Mouse (Mus musculus): ENCODE data around the gene Polrmt. TPM values are rescaled to one million over a fixed set of nuclear protein-coding genes. Genes with fewer than 3 reads are reported as not detected.

The Polrmt gene
- total RNA-seq (2023): 10 to 100 TPM; 12.2 to 14.2 TPM

DNA sequence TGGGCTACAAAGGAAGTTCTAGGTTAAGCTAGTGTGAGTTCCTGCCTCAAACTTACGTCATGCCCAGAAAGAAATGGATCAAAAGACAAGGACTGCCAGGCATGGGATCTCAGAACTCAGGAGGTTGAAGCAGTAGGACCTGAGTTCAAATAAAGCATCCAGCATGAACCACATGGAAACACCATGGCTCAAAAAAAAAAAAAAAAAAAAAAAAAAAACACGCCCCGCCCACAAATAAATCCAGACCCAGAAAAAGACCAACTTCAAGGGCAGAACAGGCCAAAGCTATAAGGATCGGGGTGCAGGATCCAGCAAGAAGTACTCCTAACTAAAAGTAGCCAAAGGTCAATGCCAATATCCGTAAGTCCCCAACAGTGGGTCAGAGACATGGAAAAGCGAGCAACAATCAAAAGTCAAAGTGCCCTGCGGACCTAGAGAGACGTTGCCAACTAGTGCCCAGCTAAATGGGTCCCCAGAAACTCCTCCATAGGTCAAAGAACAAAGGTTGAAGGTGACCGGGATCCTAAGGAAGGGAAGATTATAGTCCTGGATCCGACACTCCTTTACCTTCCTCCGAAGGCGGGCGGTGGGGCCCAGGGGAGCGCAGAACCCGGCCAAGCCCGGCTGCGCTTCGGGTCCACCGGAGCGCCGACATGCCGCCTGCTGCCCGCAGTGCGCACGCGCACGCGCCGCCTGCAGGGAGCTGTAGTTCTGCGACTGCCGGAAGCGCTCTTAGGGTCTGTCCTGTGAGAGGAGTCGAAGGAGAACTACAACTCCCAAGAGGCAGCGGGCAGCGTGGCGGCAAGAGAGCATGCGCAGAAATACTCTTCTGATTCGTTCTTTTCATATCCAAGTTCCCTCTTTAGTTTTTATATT is at the start of gene Polrmt:
TSS of gene Polrmt (minus strand) at position 684 of the 876 bp plus-strand sequence.

DNA sequence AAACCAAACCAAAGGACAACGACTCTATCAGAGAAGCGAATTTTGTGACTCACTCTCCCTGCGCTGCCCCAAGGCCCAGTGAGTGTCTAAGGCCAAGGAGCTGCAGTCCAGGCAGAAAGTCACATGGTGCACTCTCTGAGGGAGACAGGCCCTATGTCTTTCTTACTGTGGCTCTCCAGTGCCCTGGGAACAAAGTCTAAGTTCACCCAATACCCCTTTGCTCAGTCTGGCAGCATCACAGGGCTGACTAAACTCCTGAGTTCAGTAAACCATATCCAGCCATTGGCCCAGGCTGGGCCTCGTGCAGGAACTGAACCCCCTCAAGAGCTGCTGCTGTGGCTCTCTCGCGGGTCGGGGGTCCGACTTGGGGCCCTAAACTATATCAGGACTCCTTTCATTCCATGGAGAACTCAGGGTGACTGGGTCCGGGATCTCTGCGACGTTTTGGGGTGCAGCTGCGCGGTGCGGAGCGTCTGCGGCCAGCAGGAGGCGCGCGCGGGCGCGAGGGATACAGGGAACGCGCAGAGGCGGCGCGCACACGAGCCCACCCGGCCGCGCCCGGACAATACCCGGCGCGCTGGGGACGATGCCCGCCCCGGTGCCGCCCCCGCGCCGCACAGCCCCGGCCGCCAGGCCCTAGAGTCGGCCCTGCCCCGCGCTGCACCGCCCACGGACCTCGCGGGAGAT is 46.8 kb upstream of the Polrmt start, which contains the start of gene Palm:
TSS of gene Palm (plus strand) at position 522 of the 687 bp plus-strand sequence.

DNA sequence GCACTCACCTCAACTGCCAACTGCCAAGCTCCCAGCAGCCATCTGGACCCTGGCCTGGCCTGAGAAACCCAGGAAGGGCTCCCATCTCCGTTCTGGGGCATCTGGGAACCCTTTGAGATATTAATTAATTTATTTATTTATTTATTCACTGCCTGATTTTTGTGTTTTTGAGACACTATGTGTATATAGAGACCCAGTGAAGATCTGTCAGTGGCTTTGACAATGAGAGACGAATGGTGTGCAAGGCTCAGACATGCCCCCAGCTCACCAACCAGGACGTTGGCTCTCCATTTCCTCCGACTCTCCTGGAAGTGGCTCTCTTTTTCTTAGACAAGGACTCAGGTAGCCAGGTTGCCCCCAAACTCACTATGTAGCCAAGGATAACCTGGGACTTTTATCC is 44.5 kb upstream of the Polrmt start, which contains the start of gene Prss57:
TSS of gene Prss57 (minus strand) at position 101 of the 400 bp plus-strand sequence.

DNA sequence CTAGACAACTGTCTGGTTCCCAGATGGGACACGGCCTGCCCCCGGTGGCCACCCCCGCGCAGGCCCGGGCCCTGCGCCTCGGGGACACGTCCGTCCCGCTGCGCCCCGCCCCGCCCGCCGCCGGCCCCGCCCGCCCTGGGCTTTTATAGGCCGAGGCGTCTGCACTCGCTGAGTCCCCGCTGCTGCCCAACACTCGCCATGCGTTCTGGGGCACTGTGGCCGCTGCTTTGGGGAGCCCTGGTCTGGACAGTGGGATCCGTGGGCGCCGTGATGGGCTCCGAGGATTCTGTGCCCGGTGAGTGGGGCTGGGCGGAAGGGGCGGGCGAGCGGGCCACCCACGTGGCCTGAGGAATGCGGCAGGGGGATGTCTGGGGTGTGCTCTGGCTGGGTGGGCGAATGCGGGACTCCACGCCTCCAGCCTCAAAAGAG is 30.7 kb upstream of the Polrmt start, which contains the start of gene Fstl3:
TSS of gene Fstl3 (plus strand) at position 170 of the 429 bp plus-strand sequence.

DNA sequence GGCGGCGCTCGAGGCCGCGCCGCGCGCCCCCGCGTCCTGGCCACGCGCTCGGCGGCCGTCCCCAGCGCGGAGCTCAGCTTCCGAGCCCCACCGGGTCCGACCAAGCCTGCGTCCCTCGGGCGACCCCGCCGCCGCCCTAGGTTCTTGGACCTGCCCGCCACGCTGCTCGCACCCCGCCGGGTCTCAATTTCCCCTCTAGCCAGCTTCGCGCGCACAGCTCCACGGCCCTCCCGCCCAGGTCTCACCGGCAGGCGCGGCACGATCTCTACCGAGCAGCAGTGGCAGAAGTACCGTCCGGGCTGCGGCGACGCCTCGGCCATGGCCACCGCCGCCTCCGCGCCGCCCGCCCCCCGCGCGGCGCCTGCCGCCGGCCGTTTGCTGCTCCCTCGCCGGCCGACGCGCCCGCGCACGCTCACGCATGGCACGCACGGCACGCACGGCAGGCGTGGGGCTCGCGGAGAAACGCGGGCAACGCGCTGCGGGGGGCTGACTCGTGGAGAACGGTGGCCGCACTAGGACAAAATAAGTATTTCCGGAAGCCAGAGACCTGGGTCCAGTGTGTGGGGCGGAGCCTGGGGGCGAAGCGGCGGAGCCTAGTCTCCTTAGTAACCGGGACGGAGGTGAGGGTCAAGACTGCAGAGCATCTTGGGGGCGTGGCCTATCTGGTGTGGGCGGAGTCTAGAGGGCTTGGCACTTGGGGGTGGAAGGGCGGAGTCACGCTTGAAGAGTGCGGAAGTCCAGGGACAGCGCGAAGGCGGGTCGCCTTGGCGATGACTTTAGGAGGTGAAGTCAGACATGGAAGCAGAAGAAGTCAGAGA is 20.3 kb upstream of the Polrmt start, which contains the start of gene Rnf126:
TSS of gene Rnf126 (minus strand) at position 445 of the 818 bp plus-strand sequence.

DNA sequence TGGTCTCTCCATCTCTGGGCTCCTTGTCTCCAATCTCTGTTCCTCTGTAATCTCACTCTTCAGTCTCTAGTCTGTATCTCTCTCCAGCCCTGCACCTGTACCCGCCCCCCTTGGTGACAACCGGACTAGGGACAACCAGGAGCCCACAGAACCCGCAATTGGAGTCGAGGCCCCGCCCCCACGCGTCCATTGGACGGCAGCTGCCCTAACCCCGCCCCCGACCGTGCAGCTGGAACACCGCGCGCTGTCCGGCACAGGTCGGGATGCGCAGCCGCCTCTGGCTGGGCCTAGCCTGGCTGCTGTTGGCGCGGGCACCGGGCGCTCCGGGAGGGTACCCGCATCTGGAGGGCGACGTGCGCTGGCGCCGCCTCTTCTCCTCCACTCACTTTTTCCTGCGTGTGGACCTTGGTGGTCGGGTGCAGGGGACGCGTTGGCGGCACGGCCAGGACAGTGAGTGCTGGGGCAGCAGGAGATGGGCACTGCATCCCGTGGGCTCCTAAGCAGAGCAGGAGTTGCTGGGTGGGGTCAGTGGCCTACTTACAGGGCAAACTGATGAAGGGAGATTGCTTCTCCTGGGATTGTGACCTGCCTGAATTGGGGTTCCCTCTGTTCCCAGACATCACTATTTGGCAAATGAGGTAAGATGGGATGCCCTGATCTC is 8.6 kb upstream of the Polrmt start, which contains the start of gene Fgf22:
TSS of gene Fgf22 (plus strand) at position 221 of the 661 bp plus-strand sequence.

DNA sequence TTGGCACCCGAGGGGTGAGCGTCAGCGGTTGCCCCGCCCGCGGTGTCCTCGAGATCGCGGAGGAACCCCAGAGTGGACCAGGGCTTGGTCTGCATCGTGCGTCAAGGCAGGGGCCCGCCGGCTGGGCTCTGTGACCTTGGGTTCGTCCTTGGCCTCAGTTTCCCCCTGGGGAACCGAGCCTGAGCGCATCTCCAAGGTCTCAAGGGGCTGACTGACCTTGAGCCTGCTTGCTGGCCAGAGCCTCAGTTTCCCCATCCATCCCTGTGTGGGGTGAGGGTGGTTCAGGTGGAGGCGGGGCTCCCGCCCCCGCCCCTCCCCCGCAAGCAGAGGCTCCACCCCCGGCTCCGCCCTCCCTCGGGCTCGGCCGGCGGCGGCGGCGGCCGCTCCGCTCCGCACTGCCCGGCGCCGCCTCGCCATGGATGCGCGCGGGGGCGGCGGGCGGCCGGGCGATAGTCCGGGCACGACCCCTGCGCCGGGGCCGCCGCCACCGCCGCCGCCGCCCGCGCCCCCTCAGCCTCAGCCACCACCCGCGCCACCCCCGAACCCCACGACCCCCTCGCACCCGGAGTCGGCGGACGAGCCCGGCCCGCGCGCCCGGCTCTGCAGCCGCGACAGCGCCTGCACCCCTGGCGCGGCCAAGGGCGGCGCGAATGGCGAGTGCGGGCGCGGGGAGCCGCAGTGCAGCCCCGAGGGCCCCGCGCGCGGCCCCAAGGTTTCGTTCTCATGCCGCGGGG is 30.0 kb downstream of the Polrmt start, which contains the start of gene Hcn2:
TSS of gene Hcn2 (plus strand) at position 381 of the 734 bp plus-strand sequence.

DNA sequence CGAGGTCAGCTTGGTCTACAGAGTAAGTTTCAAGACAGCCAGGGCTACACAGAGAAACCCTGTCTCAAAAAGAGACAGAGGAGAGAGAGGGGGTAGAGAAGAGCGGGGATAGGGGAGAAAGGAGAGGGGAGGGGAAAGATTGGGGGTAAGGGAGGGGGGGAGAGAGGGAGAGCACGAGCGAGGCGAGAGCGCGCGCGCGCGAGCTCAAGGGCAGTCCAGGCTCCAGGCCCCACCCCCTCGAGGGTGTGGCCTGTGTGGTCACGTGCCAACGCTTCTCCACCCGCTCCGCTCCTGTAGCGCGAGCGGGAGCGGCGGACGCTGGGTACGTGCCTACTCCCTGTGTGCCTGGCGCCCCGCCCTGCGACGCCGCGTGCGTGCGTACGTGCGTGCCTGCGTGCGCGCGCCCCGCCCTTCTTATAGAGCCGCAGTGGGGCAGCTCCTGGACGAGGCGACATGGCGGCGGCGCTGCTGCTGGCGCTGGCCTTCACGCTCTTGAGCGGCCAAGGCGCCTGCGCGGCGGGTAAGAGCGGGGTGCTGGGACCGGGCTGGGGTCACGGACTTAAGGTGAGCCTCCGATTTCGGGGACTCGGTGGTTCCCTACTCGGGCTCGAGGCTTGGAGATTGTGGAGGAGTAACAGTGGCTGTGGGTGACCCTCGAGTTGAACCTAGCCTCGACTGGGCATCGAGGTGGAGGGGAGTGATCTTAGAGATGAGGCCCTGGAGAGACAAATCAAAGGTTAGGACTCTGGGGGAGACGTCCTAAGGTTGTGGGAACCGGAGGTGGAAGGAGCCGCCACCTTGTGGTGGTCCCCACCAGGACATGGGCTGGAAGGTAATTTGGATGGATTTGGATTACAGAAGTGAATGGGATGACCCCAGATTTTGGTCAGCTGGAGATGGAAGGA is 42.1 kb downstream of the Polrmt start, which contains the start of gene Bsg:
TSS of gene Bsg (plus strand) at position 427 of the 905 bp plus-strand sequence.

DNA sequence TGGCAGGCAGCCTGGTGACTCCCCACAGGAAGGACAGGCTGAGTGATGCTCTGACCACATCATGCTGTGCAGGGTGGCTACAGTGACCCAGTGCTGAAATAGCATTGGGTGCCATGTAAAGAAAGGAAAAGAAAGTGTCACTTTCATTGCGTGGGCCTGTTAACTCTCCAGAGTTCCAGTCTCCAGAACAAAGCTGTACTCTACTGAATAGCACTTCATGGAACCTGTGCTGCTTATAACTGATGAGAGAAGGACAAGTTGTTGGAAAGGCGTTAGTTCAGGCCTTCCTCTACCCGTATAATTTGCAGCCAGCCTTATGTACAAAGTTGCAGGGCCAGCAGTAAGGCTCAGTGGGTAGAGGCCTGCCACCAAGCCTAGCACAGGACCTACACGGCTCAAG is 57.7 kb downstream of the Polrmt start, which contains the start of gene Gzmm:
TSS of gene Gzmm (plus strand) at position 301 of the 400 bp plus-strand sequence.

Other genes with a start within 250 kb of the Polrmt start
- gene Plpp2, start 212.8 kb downstream of the Polrmt start, total RNA-seq (2023): 1 to 10 TPM; 3.7 to 5.6 TPM
- 10 to 100 TPM; 10.0 to 10.2 TPM for gene Mier2, start 191.4 kb downstream of the Polrmt start, total RNA-seq (2023)
- gene Theg, start 159.2 kb downstream of the Polrmt start, total RNA-seq (2023): not detected
- not detected for gene C2cd4c, start 132.6 kb downstream of the Polrmt start, total RNA-seq (2023)
- gene Shc2, start 108.7 kb downstream of the Polrmt start, total RNA-seq (2023): under 1 TPM in 1 of 2 experiments, not detected in 1; 0.18 TPM
- gene Odf3l2, start 100.8 kb downstream of the Polrmt start, total RNA-seq (2023): not detected
- gene Madcam1, start 82.0 kb downstream of the Polrmt start, total RNA-seq (2023): not detected
- gene Tpgs1, start 77.2 kb downstream of the Polrmt start, total RNA-seq (2023): 10 to 100 TPM; 20.0 to 24.9 TPM
- gene Cdc34, start 64.4 kb downstream of the Polrmt start, total RNA-seq (2023): 10 to 100 TPM; 68.4 to 73.0 TPM
- 1 to 10 TPM; 1.2 to 2.0 TPM for gene Gzmm, start 57.6 kb downstream of the Polrmt start, total RNA-seq (2023)
- 100 to 1,000 TPM; 142 to 159 TPM for gene Bsg, start 42.1 kb downstream of the Polrmt start, total RNA-seq (2023)
- under 1 TPM in 1 of 2 experiments, not detected in 1; 0.31 TPM for gene Hcn2, start 29.9 kb downstream of the Polrmt start, total RNA-seq (2023)
- gene Fgf22, start 8.5 kb upstream of the Polrmt start, total RNA-seq (2023): not detected
- gene Rnf126, start 20.4 kb upstream of the Polrmt start, total RNA-seq (2023): 10 to 100 TPM; 23.5 to 29.1 TPM
- 1 to 10 TPM; 4.3 to 4.5 TPM for gene Fstl3, start 30.7 kb upstream of the Polrmt start, total RNA-seq (2023)
- gene Prss57, start 44.4 kb upstream of the Polrmt start, total RNA-seq (2023): 10 to 100 TPM; 22.9 to 23.5 TPM
- 100 to 1,000 TPM; 118 to 122 TPM for gene Palm, start 47.0 kb upstream of the Polrmt start, total RNA-seq (2023)
- 1 to 10 TPM in 1 of 2 experiments, under 1 TPM in 1; 0.64 to 1.1 TPM for gene Misp, start 74.4 kb upstream of the Polrmt start, total RNA-seq (2023)
- 100 to 1,000 TPM; 255 to 282 TPM for gene Ptbp1, start 107.8 kb upstream of the Polrmt start, total RNA-seq (2023)
- gene Prtn3, start 127.9 kb upstream of the Polrmt start, total RNA-seq (2023): 100 to 1,000 TPM; 525 to 560 TPM
- 10 to 100 TPM; 20.1 to 25.2 TPM for gene Plppr3, start 128.1 kb upstream of the Polrmt start, total RNA-seq (2023)
- gene Elane, start 139.7 kb upstream of the Polrmt start, total RNA-seq (2023): 100 to 1,000 TPM; 647 to 654 TPM
- under 1 TPM in 1 of 2 experiments, not detected in 1; 0.46 TPM for gene Cfd, start 144.3 kb upstream of the Polrmt start, total RNA-seq (2023)
- gene Med16, start 162.3 kb upstream of the Polrmt start, total RNA-seq (2023): 10 to 100 TPM; 33.3 to 34.5 TPM
- not detected for gene Gm26602, start 164.3 kb upstream of the Polrmt start, total RNA-seq (2023)
- 1 to 10 TPM; 4.2 to 5.2 TPM for gene Kiss1r, start 170.4 kb upstream of the Polrmt start, total RNA-seq (2023)
- gene R3hdm4, start 174.6 kb upstream of the Polrmt start, total RNA-seq (2023): 100 to 1,000 TPM; 448 to 486 TPM
- gene Arid3a, start 180.5 kb upstream of the Polrmt start, total RNA-seq (2023): 100 to 1,000 TPM; 176 to 193 TPM
- 1 to 10 TPM; 8.5 to 9.7 TPM for gene Wdr18, start 213.6 kb upstream of the Polrmt start, total RNA-seq (2023)
- gene Grin3b, start 224.1 kb upstream of the Polrmt start, total RNA-seq (2023): under 1 TPM in 1 of 2 experiments, not detected in 1; 0.20 TPM
- 10 to 100 TPM; 64.3 to 74.9 TPM for gene Tmem259, start 237.7 kb upstream of the Polrmt start, total RNA-seq (2023)
- 100 to 1,000 TPM; 518 to 532 TPM for gene Cnn2, start 242.0 kb upstream of the Polrmt start, total RNA-seq (2023)
- 100 to 1,000 TPM; 108 to 114 TPM for gene Abca7, start 249.9 kb upstream of the Polrmt start, total RNA-seq (2023)